Mouse (Mus musculus): ENCODE data around the gene Ccdc7a.
A peak's percentile ranks its signal among the peaks of the same experiment; 100 is the strongest.
"Not testable (repeated sequence)": the region's sequence is repeated elsewhere in the genome, so short reads cannot be mapped to it uniquely, and the experiment has no call there.

Gene Ccdc7a

DNA sequence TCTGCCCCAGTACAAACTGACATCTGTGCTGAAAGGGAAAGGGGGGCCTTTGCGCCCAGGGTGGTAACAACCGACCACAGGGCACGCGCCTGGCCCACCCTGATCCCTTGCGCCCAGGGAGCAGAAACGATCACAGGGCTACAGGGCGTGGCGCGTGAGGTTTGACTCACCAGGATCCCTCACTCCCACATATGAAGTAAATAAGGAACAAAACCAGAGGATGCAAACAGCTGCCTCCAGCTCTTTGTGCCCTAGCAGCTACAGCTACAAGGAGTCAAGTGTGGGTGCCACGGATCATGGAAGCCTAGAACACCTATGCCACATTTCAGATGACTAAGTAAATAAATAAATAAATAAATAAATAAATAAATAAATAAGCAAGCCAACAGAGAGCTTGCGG is at the start of gene Ccdc7a:
Gene Ccdc7a, minus strand, starts transcription at position 101 of the 400 bp plus-strand sequence.
- not testable (repeated sequence) for DNase-seq

DNA sequence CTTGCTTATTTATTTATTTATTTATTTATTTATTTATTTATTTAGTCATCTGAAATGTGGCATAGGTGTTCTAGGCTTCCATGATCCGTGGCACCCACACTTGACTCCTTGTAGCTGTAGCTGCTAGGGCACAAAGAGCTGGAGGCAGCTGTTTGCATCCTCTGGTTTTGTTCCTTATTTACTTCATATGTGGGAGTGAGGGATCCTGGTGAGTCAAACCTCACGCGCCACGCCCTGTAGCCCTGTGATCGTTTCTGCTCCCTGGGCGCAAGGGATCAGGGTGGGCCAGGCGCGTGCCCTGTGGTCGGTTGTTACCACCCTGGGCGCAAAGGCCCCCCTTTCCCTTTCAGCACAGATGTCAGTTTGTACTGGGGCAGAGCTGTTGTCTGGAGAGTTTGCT is 1.5 kb upstream of the Ccdc7a start, which contains the start of gene Ccdc7b:
Gene Ccdc7b, plus strand, starts transcription at position 301 of the 400 bp plus-strand sequence.
- not testable (repeated sequence) for DNase-seq

DNA sequence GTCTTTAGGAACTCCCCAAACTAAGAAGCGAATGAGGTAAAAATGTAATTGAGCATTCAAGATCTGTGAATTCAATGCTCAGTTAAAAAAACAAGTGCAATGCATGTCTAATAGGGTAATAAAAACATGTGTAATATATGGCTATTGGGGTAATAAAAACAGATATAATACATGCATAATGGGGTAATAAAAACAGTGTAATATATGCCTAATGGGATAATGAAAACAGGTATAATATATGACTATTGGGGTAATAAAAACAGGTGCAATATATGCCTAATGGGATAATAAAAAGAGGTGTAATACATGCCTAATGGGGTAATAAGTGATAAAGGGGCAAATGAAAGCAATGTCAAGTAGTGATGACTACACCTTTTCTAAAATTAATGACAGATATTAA is 73.9 kb downstream of the Ccdc7a start:
- no peak for DNase-seq

- not testable (repeated sequence) for DNase-seq
These were observed 116.4 kb downstream of the Ccdc7a start for GRCm38 (mm10) chr8:128948941-128949340.

DNA sequence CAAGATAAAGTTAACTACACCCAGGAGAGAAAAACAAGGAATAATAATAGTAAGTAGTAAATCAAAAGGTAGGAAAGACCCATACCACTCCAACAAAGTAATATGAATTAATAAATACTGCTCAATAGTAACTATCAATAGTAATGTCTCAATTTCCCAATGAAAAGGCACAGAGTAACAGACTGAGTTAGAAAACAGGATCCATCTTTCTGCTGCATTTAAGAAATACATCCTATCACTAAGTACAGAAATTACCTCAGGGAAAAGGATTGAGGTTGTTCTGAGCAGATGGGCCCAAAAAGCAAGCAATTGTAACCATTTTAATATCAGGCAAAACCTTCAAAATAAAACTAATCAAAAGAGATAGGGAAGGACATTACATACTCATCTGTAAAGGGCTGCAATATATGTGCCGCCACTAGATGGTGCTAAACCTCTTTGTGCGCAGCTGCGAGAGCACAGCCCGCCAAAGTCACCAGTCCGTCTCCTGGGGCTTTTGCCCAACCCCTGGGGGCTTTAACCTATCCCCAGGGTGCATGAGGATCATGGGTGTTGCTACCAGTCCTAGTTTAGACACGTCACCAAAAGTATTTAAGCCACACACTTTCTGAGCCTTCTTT is 124.2 kb downstream of the Ccdc7a start:
- peak; percentile 55 for DNase-seq

DNA sequence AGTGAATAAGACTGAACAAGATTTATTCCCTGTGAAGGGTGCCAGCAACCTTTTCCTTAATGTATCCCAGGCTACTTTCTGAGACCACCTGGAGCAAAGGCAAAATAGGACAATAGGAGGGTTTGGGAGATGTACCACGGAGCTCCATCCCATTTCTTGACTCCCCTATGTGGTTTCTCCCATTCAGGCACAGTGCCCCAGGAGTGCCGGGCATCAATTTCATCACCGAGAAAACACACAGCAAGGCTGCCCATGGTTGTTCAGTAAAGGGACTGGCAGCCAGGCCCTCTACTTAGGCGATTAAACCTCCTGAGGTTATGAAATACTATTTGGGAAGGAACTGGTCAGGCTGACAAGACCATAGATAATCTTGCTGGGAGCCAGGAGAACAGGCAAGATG is 131.9 kb downstream of the Ccdc7a start:
- DNase-seq: no peak

DNA sequence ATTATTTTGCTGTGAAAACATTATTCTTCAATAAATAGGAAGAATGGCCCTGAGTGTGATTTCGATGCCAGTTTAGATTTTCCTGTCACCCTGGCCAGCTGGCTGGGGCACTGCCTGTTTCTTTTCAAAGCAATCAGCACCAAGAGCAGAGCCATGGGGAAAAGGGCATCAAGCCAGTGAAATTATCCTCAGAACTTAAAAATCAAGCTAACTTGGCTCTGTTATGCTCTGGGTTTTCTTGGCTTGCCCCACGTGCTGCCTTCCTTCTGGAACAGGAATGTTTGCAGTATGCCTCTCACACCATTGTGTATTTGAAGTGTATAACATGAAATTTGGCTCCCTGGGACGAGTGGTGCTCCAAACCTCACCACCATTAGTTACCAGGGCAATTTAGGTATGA is 182.6 kb downstream of the Ccdc7a start:
- no peak for DNase-seq

DNA sequence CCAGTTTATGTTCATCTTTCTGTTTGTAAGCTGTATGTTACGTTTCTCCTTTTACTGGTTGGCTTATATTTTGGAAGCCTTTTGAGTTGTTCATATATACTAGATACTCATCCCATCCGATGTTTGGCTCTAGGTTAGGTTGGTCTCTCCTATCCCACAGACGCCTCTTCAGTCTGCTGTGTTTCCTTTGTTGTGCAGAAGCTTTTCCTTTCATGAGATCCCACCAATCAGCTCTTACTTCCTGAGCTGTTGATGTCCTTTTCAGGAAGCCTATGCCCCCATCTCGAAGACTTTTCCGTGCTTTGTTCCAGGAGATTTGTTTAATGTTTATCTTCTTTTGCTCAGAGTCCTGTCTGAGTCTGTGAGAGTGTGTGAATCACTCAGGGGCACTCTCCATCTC is 221.6 kb downstream of the Ccdc7a start:
- no peak for DNase-seq

DNA sequence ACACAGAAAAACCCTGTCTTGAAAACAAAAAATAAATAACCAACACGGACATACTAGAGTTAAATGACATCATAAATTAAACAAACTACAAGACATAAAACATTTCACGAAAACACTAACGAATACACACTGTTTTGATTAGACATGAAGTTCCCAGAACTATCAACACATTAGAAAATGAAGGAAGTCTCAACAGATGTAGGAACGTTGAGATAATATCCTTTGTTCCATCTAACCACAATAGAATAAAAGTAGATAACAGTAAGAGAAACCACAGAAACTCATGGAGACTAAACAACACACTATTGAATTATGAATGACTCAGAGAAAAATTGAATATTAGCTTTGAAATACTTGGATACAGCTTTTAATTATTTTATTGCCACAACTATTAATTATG is 252.8 kb downstream of the Ccdc7a start:
- DNase-seq: no peak

DNA sequence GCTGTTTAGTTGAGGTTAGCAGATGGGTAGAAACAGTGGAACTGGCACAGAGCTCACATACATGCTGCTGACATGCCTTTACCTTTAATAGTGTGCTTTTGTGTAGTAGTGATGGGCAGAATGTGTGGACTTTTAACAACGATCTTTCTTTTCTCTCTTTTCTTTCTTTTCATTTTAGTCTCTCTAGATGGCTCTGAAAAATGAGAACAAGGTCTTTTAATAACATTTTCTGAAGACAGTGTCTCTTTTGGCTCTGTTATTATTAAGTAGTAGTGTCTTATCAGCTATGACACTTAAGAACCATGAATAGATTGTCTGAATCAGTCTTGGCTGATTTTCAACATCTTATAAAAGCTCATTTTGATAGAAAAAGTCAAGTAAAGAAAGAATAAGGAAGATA is 266.7 kb downstream of the Ccdc7a start, which contains the start of gene Gm3952:
Gene Gm3952, minus strand, starts transcription at position 101 of the 400 bp plus-strand sequence.
- no peak for DNase-seq

DNA sequence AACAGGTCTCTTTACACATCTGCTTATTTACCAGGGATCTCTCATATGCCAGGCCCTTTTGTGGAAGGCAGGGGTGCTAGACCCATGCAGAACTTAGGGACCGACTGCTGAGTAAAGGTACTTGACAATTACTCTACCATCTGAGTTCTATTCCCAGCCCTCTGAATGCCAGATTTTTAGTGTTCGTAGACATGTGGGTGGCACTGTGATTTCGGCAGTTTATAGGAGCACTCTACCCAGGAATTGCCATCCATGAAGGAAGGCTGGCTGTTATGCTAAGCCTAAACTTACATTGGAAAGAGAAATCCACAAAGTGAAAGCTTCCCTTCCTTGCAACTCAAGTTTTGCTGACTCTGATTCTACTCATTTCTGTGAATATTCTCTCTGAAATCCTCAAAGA is 329.6 kb downstream of the Ccdc7a start:
- DNase-seq: no peak

GRCm38 (mm10) chr8:128734118-128734517 is 331.2 kb downstream of the Ccdc7a start:
- DNase-seq: no peak

- no peak for DNase-seq
These were observed 333.1 kb downstream of the Ccdc7a start for GRCm38 (mm10) chr8:128732254-128732653.

GRCm38 (mm10) chr8:128727213-128727612 is 338.1 kb downstream of the Ccdc7a start:
- DNase-seq: peak; percentile 9

DNA sequence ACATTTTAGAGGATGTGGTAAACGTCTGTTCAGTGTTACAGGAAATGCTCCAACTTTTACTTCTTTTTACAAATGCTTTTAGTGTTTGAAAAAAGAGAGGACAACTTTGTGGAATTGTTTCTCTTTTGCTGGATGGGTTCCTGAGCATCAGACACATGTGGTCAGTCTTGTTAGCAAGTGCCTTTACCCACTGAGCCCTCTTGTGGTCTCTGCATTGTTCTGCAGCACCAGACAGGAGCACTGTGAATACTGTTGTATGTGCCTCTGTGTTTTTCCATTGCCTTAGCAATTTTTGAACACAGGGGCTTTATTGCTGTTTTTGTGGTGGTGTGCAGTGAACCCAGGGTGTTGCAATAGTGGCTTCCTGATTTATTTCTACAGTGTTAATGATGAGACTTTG is 340.5 kb downstream of the Ccdc7a start:
- DNase-seq: peak; percentile 29

DNA sequence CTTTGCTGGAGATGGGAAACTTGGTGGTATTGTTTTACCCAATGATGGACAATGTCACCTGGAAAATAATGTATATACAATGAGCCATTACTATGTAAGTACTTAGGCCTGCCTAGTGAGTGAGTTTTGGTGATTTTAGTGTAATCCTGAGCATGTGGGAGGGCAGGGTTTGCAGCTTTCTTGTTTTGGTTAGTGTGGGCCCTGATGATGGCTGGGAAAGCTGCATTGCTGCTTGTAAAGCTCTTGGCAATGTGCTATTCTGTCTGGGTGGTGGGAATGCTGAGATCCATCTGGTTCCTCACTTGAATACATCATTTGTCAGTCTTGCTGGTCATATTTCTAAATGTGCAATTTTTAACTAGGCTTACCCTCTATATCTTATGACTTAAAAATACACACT is 349.1 kb downstream of the Ccdc7a start:
- DNase-seq: no peak

DNA sequence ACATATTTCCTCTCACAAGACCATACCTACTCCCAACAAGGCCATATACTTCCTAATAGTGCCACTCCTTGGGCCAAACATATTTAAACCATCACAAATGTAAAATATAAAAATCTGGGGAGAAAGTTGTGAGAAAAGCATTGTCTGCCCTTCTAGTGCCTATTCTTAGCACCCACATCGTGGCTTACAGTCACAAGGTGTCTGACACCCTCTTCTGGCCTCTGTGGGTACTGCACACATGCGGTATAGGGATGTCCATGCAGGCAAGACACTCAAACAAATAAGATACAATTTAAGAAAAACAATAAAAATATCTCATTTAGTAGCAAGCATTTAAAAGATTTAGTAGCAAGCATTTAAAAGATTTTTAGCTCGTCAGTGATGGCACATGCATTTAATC is 356.1 kb downstream of the Ccdc7a start:
- peak; percentile 91 for DNase-seq

DNA sequence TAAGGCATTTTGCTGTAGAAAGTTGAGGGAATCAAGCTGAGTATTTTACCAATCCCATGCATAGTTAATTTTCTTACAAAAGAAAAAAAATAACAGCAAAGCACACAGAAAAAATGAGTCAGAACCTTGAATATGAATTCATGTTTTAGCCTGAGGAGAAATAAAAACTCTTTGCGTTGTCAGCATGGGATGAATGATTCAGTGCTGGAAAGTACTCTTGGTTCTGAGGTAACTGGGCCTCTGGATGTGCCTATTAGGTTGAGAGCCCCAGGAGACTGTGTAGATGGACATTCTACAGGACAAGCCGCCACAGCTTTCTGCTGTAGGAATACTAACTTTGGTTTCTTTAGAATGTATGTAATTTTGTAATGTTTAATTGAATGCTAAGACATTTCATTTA is 360.5 kb downstream of the Ccdc7a start:
- DNase-seq: no peak

DNA sequence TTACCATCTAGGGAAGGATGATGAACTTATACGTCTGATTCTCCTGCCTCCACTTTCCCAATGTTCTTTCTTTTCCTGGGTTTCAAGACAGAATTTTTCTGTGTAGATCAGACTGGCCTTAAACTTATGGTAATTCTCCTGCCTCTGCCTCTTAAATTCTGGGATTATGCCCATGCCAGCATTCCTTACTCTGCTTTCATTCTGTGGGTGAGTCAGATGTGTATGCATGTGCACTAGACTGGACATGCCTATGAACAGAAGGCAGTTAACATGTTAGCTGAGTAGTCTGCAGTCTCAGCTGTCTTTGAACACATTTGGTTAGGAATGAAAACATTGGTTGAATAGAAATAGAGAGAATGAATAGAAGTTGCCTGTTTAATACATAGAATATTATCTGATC is 360.9 kb downstream of the Ccdc7a start:
- no peak for DNase-seq

DNA sequence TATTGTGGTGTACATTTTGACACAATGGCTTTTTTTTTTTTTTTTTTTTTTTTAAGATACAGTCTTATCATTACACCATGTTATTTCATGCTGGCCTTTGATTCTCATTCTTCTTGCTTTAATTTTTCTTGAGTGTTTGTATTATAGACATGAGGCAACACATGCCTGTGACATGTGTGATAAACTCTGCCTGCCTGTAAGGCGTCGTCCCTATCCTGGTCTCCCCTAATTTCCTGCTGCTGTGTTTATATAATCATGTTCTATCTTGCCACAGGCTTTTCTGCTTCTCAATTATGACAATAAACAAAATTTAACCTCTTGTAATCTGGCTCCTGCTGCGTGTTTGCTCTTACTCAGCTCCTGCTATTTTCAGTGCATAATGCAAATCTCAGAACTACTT is 367.4 kb downstream of the Ccdc7a start:
- DNase-seq: no peak

DNA sequence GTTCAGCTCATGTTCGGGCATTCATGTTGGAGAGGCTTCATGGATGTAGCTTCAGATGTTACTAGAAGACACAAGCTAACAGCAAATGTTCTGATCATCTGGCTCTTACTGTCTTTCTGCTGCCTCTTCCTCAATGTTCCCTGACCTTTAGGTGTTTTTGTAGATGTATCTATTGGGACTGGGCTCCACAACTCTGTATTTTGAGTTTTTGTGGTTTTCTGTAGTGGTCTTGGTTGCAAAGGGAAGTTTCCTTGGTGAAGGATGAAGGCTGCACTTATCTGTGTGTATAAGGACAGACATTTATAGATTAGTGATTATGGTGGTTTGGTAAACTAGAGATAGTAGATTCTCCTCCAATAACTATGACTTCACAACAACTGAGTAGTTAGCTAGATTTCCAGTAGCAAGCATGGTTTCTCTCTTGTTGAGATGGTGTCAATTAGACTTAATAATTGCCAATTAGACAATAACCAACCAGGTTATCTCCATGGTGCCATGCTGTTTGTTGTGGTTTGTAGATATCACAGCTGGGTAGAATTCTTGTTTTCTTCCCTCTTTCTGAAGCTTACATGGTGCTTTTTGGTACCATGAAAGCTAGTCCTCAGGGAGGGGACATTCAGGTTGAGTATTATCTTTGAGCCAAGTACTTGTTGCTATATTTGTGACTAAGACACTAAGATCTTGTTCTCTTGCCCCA is 368.5 kb downstream of the Ccdc7a start:
- no peak for DNase-seq

GRCm38 (mm10) chr8:128690056-128690455 is 375.3 kb downstream of the Ccdc7a start:
- DNase-seq: no peak

DNA sequence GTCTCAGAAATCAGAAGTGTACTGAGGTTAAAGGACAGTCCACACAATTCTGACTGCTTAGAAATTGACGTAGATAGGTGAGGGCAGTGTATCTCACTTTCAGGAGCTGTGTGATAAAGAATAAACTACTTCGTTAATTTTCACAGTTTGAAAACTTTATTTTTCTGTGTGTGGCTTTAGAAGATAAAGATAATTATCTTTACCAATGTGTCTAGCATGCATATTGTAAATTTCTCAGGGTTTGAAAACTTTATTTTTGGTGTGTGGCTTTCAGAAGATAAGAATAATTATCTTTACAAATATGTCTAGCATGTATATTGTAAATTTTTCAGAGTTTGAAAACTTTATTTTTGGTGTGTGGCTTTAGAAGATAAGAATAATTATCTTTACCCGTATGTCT is 376.6 kb downstream of the Ccdc7a start:
- no peak for DNase-seq

DNA sequence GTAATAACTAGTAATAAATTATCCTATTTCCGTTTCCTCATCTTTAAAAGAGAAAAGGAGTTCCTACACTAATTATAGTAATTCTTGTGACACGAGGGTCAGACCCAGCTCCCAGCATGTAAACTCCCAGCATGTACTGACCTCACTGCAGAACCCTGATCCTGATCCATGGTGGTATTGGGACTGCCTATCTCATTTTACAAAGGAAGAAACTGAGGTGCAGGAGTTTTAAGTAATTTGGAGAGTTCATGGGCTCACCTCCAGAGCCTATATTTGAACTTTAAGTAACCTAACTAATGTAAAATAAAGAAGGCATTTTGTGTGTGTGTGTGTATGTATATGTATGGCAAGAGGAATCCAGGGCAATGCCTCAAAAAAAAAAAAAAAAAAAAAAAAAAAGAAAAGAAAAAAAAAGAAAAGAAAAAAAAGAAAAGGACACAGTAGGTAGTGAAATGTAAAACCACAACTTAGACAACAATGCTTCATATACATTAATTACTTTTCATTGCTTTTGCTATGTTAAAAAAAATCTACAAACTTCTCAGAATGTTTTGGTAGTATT is 378.8 kb downstream of the Ccdc7a start:
- DNase-seq: no peak
